Mouse (Mus musculus): Measurements from ENCODE around the gene Retsat.
A peak's percentile ranks its signal among the peaks of the same experiment; 100 is the strongest.

Retsat gene

GRCm38 (mm10) chr6:72597956-72598753, at the start of gene Retsat, which contains the start of gene Elmod3:
Gene Retsat, plus strand, starts transcription at chr6:72598475.
Gene Elmod3, minus strand, starts transcription at chr6:72598413.
- DNase-seq (ENCODE audit: low spot score in 2 of 2): peak; percentile 59 to 71

- peak; percentile 41 to 47 for DNase-seq (ENCODE audit: low spot score in 2 of 2)
These were observed 49.2 kb upstream of the Retsat start for GRCm38 (mm10) chr6:72549041-72549580.

- no peak for DNase-seq (ENCODE audit: low spot score in 2 of 2)
These were observed 48.2 kb upstream of the Retsat start for GRCm38 (mm10) chr6:72550025-72550424.

GRCm38 (mm10) chr6:72550503-72551100, 47.7 kb upstream of the Retsat start:
- no peak for DNase-seq (ENCODE audit: low spot score in 2 of 2)

GRCm38 (mm10) chr6:72552171-72553078, 45.9 kb upstream of the Retsat start:
- no peak for DNase-seq (ENCODE audit: low spot score in 2 of 2)

- no peak for DNase-seq (ENCODE audit: low spot score in 2 of 2)
These were observed 45.2 kb upstream of the Retsat start for GRCm38 (mm10) chr6:72553079-72553412.

- no peak for DNase-seq (ENCODE audit: low spot score in 2 of 2)
These were observed 37.5 kb upstream of the Retsat start for GRCm38 (mm10) chr6:72560801-72561200.

- DNase-seq (ENCODE audit: low spot score in 2 of 2): no peak
These were observed 35.8 kb upstream of the Retsat start for GRCm38 (mm10) chr6:72562486-72562885.

GRCm38 (mm10) chr6:72562894-72563293, 35.4 kb upstream of the Retsat start:
- DNase-seq (ENCODE audit: low spot score in 2 of 2): no peak

GRCm38 (mm10) chr6:72565506-72565905, 32.8 kb upstream of the Retsat start:
- DNase-seq (ENCODE audit: low spot score in 2 of 2): no peak

- peak; percentile 53 to 78 for DNase-seq (ENCODE audit: low spot score in 2 of 2)
These were observed 32.2 kb upstream of the Retsat start for GRCm38 (mm10) chr6:72566044-72566443.

- DNase-seq (ENCODE audit: low spot score in 2 of 2): no peak
These were observed 30.8 kb upstream of the Retsat start for GRCm38 (mm10) chr6:72567508-72567907.

GRCm38 (mm10) chr6:72568736-72569135, 29.5 kb upstream of the Retsat start:
- no peak for DNase-seq (ENCODE audit: low spot score in 2 of 2)

- no peak for DNase-seq (ENCODE audit: low spot score in 2 of 2)
These were observed 27.5 kb upstream of the Retsat start for GRCm38 (mm10) chr6:72570644-72571397.

GRCm38 (mm10) chr6:72571826-72572225, 26.4 kb upstream of the Retsat start:
- DNase-seq (ENCODE audit: low spot score in 2 of 2): no peak

- no peak for DNase-seq (ENCODE audit: low spot score in 2 of 2)
These were observed 22.2 kb upstream of the Retsat start for GRCm38 (mm10) chr6:72576041-72576440.

- no peak for DNase-seq (ENCODE audit: low spot score in 2 of 2)
These were observed 16.5 kb upstream of the Retsat start for GRCm38 (mm10) chr6:72581625-72582382.

GRCm38 (mm10) chr6:72583211-72583839, 14.9 kb upstream of the Retsat start:
- no peak for DNase-seq (ENCODE audit: low spot score in 2 of 2)

GRCm38 (mm10) chr6:72584154-72584553, 14.1 kb upstream of the Retsat start:
- no peak for DNase-seq (ENCODE audit: low spot score in 2 of 2)

- no peak for DNase-seq (ENCODE audit: low spot score in 2 of 2)
These were observed 11.6 kb upstream of the Retsat start for GRCm38 (mm10) chr6:72586701-72587100.
